Mouse (Mus musculus) ovary, adult 18-20 months (tissue): ENCODE measurements around the gene Prss53.
A peak's percentile ranks its signal among the peaks of the same experiment; 100 is the strongest.

ENCODE experiments used
- DNase-seq: peaks from one replicate; pipeline ENCODE4 v3.0.0; 2022; ENCODE audit warnings: low spot score, mixed read lengths

The Prss53 gene

GRCm38 (mm10) chr7:127890798-127891197 is at the start of gene Prss53:
Gene Prss53 (minus strand): TSS chr7:127890970.
- DNase-seq, result no peak

GRCm38 (mm10) chr7:127936216-127936884 is 45.6 kb upstream of the Prss53 start:
- no peak for DNase-seq

- no peak for DNase-seq
Measured at GRCm38 (mm10) chr7:127935748-127936159, 45.0 kb upstream of the Prss53 start.

GRCm38 (mm10) chr7:127935028-127935722 is 44.4 kb upstream of the Prss53 start:
- peak; percentile 94 for DNase-seq

GRCm38 (mm10) chr7:127934075-127934474 is 43.3 kb upstream of the Prss53 start:
- no peak for DNase-seq

GRCm38 (mm10) chr7:127932273-127933031 is 41.7 kb upstream of the Prss53 start:
- no peak for DNase-seq

GRCm38 (mm10) chr7:127931351-127932135 is 40.8 kb upstream of the Prss53 start:
- DNase-seq, result peak; percentile 28

GRCm38 (mm10) chr7:127930636-127931035 is 39.9 kb upstream of the Prss53 start:
- DNase-seq, result no peak

GRCm38 (mm10) chr7:127929923-127930322 is 39.2 kb upstream of the Prss53 start, which contains the start of gene Prss8:
Gene Prss8 (minus strand): TSS chr7:127930104.
- DNase-seq, result peak; percentile 40

GRCm38 (mm10) chr7:127928596-127928995 is 37.8 kb upstream of the Prss53 start:
- DNase-seq, result no peak

GRCm38 (mm10) chr7:127927726-127928125 is 37.0 kb upstream of the Prss53 start:
- no peak for DNase-seq

GRCm38 (mm10) chr7:127926846-127927245 is 36.1 kb upstream of the Prss53 start:
- DNase-seq, result no peak

- no peak for DNase-seq
Measured at GRCm38 (mm10) chr7:127926066-127926465, 35.3 kb upstream of the Prss53 start.

GRCm38 (mm10) chr7:127925252-127925651 is 34.5 kb upstream of the Prss53 start:
- no peak for DNase-seq

- DNase-seq, result no peak
Measured at GRCm38 (mm10) chr7:127923714-127924113, 32.9 kb upstream of the Prss53 start.

- no peak for DNase-seq
Measured at GRCm38 (mm10) chr7:127922451-127923275, 31.9 kb upstream of the Prss53 start.

- DNase-seq, result no peak
Measured at GRCm38 (mm10) chr7:127921516-127921915, 30.7 kb upstream of the Prss53 start.

GRCm38 (mm10) chr7:127919290-127919689 is 28.5 kb upstream of the Prss53 start:
- DNase-seq, result no peak

GRCm38 (mm10) chr7:127918203-127918602 is 27.4 kb upstream of the Prss53 start:
- no peak for DNase-seq

- no peak for DNase-seq
Measured at GRCm38 (mm10) chr7:127915293-127915692, 24.5 kb upstream of the Prss53 start.

- no peak for DNase-seq
Measured at GRCm38 (mm10) chr7:127912938-127913337, 22.2 kb upstream of the Prss53 start.
